7 mouse cellular contexts compared by ENCODE assay signal in the genomic region with DNA sequence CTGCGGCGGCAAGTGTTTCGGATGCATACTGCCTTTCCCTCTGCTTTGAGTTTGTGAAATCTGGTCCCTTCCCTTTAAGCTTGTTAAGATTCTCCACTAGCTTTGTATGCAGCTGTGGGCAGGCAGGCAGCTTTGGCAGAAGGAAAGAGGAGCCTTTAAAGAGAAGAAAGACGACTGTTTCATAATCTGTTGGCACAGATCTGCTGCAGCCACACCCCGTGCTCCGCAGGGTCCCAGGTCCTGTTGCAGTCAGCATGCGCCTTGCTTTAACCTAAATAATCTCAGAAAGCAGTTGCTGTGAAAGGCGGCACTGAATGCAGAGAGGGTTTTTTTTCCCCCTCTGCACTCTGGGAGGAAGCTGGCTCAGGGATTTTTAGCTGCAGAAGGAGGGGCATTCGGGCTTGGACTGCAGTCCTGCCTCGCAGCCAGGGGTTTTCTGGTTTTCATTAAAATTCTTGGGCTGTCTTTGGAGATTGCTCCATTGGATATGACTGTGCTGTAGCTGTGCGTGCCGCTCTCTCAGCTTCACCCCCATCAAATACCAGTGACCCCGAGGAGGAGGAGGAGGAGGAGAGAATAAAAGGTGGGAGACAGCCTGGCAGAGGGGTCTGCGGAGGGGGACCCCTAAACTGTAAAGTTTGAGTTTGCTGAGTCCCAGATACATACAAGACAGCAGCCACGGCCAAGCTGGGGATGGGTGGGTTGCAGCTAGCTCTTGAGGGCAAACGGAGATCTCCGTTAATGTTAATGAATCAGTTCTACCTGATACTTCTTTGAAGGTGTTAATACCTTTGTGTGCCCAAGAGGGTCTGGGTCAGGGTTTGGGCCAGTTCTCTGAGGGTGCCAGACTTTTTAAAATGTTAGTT. TPM values are rescaled to one million over a fixed set of nuclear protein-coding genes. Genes with fewer than 3 reads are reported as not detected.
A peak's percentile ranks its signal among the peaks of the same experiment; 100 is the strongest.
DNase-seq lines count a peak whose midpoint lies in the region; ATAC-seq lines count a peak whose summit lies in the region.

No protein-coding gene starts in this region.

- H3K9me3 ChIP-seq in embryonic facial prominence, embryonic 13.5 days: no peaks in the 10 kb centered on the region
- no peaks in the 10 kb centered on the region for H3K9me3 ChIP-seq in midbrain, embryonic 14.5 days (ENCODE audit: control insufficient read depth, low read length)

- H3K4me3 ChIP-seq in embryonic facial prominence, embryonic 13.5 days: peak overlapping the region; percentile 43
- H3K4me3 ChIP-seq in midbrain, embryonic 14.5 days (replicated peaks; ENCODE audit: low read depth, low read length): peak overlapping the region; percentile 25

- H3K4me2 ChIP-seq in embryonic facial prominence, embryonic 13.5 days: peak overlapping the region; percentile 63
- peak overlapping the region; percentile 58 for H3K4me2 ChIP-seq in midbrain, embryonic 14.5 days (ENCODE audit: low read length)

- 8% methylated on average over 17 of the region's 17 CpGs for WGBS in embryonic facial prominence, embryonic 13.5 days
- 14% methylated on average over 17 of the region's 17 CpGs for WGBS in midbrain, embryonic 14.5 days

- no peaks in the 10 kb centered on the region for H3K27me3 ChIP-seq in embryonic facial prominence, embryonic 13.5 days
- H3K27me3 ChIP-seq in midbrain, embryonic 14.5 days (ENCODE audit: control insufficient read depth, insufficient read depth, low read length): no peaks in the 10 kb centered on the region

- ATAC-seq in embryonic facial prominence, embryonic 13.5 days (ENCODE audit: insufficient number of reproducible peaks, insufficient read depth, low FRiP score, low TSS enrichment, low read depth): peak; percentile 82
- peak; percentile 60 for ATAC-seq in midbrain, embryonic 14.5 days (ENCODE audit: low FRiP score, low TSS enrichment)

- H3K4me1 ChIP-seq in embryonic facial prominence, embryonic 13.5 days: peaks cover 40% of the 10 kb centered on the region
- H3K4me1 ChIP-seq in midbrain, embryonic 14.5 days (ENCODE audit: control insufficient read depth, insufficient read depth, low read length): peaks cover 20% of the 10 kb centered on the region

- peak overlapping the region; percentile 96 for H3K27ac ChIP-seq in embryonic facial prominence, embryonic 13.5 days
- H3K27ac ChIP-seq in midbrain, embryonic 14.5 days (replicated peaks; ENCODE audit: low read depth, low read length): peak overlapping the region; percentile 81

- intact Hi-C loops in left cerebral cortex, postnatal 4 days (cut with DNase I): no loop called here

- H3K36me3 ChIP-seq in embryonic facial prominence, embryonic 13.5 days: no peaks in the 10 kb centered on the region
- no peaks in the 10 kb centered on the region for H3K36me3 ChIP-seq in midbrain, embryonic 14.5 days (ENCODE audit: control insufficient read depth, insufficient read depth, low read length)

- peak overlapping the region; percentile 60 for H3K9ac ChIP-seq in embryonic facial prominence, embryonic 13.5 days
- peak overlapping the region; percentile 51 for H3K9ac ChIP-seq in midbrain, embryonic 14.5 days (replicated peaks; ENCODE audit: low read length)

- DNase-seq in cerebellum, adult 18-20 months: peak; percentile 65 to 69
- peak; percentile 52 for DNase-seq in heart, adult 8-10 months (ENCODE audit: low spot score)
- DNase-seq in kidney, adult 18-20 months: peak; percentile 36
- DNase-seq in left cerebral cortex, postnatal 4 days: peak; percentile 24
- peak; percentile 76 for DNase-seq in midbrain, embryonic 14.5 days
- DNase-seq in urinary bladder, postnatal 25 days (ENCODE audit: low spot score): peak; percentile 16

RNA-seq across cellular contexts. Expression of gene Rab30, which starts 35.9 kb away (rescaled TPM):
- polyA plus RNA-seq in embryonic facial prominence, embryonic 13.5 days (2015; fragmentation: Nextera tagmentation; extraction: Ambion mirVana): 22.5 and 23.0 TPM in 2 replicates
- 10 to 100 TPM in 3 of 4 experiments, 1 to 10 TPM in 1; 9.5 to 20.6 (median 11.9) TPM for total RNA-seq in heart, adult 8-10 months (2022)
- 10 to 100 TPM; 33.4 to 35.7 TPM for total RNA-seq in left cerebral cortex, postnatal 4 days (2021)
- 28.1 and 40.2 TPM in 2 replicates for polyA plus RNA-seq in midbrain, embryonic 14.5 days (2014; fragmentation: Nextera tagmentation; extraction: Ambion mirVana)

Comparison
In these comparisons a context has a peak if more than half of its experiments do, and no peak if none do; other contexts are left out.
1. Peak in every context shown above with its lines: DNase-seq, ATAC-seq, H3K4me3 ChIP-seq and H3K27ac ChIP-seq.
2. DNase-seq: peak in every context shown above with its lines; median percentile 76 in midbrain, embryonic 14.5 days; 67 in cerebellum, adult 18-20 months; 52 in heart, adult 8-10 months; 36 in kidney, adult 18-20 months; 24 in left cerebral cortex, postnatal 4 days; 16 in urinary bladder, postnatal 25 days.